Mouse (Mus musculus): ENCODE results near the gene Capzb. TPM values are rescaled to one million over a fixed set of nuclear protein-coding genes. Genes with fewer than 3 reads are reported as not detected.

Capzb gene
- total and polyA plus RNA-seq, 3 experiments: 86.4 to 388 (median 160) TPM

DNA sequence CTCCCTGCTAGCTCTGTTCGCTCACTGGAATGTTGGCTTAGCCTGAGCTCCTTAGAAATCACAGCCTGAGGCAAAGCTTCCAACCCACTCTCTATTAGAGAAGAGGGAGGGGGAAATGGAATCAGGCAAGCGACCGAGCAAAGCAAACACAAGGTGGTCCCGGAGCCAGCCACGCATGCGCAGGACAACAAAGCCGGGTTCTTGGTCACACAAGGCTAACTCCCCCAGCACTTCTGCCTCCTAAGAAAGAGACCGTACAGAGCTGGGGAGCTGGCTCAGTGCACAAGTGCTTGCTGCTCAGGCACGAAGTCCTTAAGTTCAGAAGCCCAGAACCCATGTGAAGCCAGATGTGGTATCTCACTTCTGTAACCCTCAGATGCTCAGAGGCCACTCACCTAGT is 49.7 kb upstream of the Capzb start:
- in situ Hi-C loops (cut with MboI; ENCODE audit: low pct_ligation_motif_present, low pct_unique_long_range_greater_than_20kb, low sequenced_read_pairs): no loop called here
- Histone ChIP-seq H3K79me2 (replicated peaks; ENCODE audit: control insufficient read depth, extremely low read depth, insufficient read depth, poor library complexity, severe bottlenecking) (no peaks in the 10 kb centered on the region), H3K9ac (ENCODE audit: insufficient read depth, low read depth) (no peak overlapping the region), H3K4me3 (replicated peaks in 1 of 3; ENCODE audit: low read depth in 2 of 3, low read length in 2 of 3, poor library complexity in 1 of 3) (no peak overlapping the region), H3K36me3 (replicated peaks in 1 of 2; ENCODE audit: control insufficient read depth in 1 of 2, insufficient read depth in 1 of 2, low read length in 1 of 2) (no peaks in the 10 kb centered on the region), H3K4me1 (ENCODE audit: control insufficient read depth in 1 of 2, insufficient read depth in 2 of 2) (no peaks in the 10 kb centered on the region), H3K27me3 (replicated peaks) (peaks cover 6% of the 10 kb centered on the region), H3K27ac (ENCODE audit: insufficient read depth, low read depth) (no peak overlapping the region), H3K4me2 (ENCODE audit: insufficient read depth, low read depth, poor library complexity, severe bottlenecking) (no peak overlapping the region), H3K9me3 (replicated peaks; ENCODE audit: low read length) (peaks cover 3% of the 10 kb centered on the region)
- DNase-seq (ENCODE audit: extremely low read depth): no peak
- no peak for TF ChIP-seq NELFE (IDR thresholded peaks at IDR 0.05; ENCODE audit: low read depth, low read length)
- TF ChIP-seq POLR2A (IDR thresholded peaks at IDR 0.05; ENCODE audit: low read depth, low read length): no peak
- no peak for TF ChIP-seq ZKSCAN1 (IDR thresholded peaks at IDR 0.05; ENCODE audit: borderline replicate concordance, low read depth, low read length)
- dilution Hi-C loops (cut with MboI; ENCODE audit: extremely low pct_ligation_motif_present, extremely low pct_unique_long_range_greater_than_20kb, low sequenced_read_pairs): no loop called here

DNA sequence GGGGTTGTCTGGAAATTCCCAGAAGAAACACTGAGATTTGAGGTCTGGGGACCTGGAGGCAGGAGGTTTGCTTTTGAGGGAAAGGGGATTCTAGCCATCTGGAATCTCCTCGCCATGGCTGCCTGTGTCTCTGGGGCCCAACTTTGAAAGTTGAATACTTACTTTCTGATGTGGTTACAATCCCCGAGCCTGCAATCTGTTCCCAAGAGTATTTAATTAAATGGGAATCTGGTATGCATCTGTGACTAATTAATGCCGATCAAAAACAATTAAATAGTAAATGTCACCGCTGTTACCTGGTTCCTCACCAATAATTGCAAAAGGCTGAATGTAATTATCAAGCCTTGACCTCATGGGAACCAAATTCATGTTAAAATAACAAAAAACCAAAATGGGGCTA is 48.1 kb upstream of the Capzb start:
- H3K36me3 ChIP-seq (replicated peaks in 1 of 2; ENCODE audit: control insufficient read depth in 1 of 2, insufficient read depth in 1 of 2, low read length in 1 of 2): no peaks in the 10 kb centered on the region
- H3K9ac ChIP-seq (ENCODE audit: insufficient read depth, low read depth): no peak overlapping the region
- no peaks in the 10 kb centered on the region for H3K4me1 ChIP-seq (ENCODE audit: control insufficient read depth in 1 of 2, insufficient read depth in 2 of 2)
- no peak overlapping the region for H3K27ac ChIP-seq (ENCODE audit: insufficient read depth, low read depth)
- peaks cover 13% of the 10 kb centered on the region for H3K27me3 ChIP-seq (replicated peaks)
- H3K4me2 ChIP-seq (ENCODE audit: insufficient read depth, low read depth, poor library complexity, severe bottlenecking): no peak overlapping the region
- DNase-seq (ENCODE audit: extremely low read depth): no peak
- H3K4me3 ChIP-seq (replicated peaks in 1 of 3; ENCODE audit: low read depth in 2 of 3, low read length in 2 of 3, poor library complexity in 1 of 3): no peak overlapping the region
- dilution Hi-C loops (cut with MboI; ENCODE audit: extremely low pct_ligation_motif_present, extremely low pct_unique_long_range_greater_than_20kb, low sequenced_read_pairs) (no loop called here), in situ Hi-C loops (cut with MboI; ENCODE audit: low pct_ligation_motif_present, low pct_unique_long_range_greater_than_20kb, low sequenced_read_pairs) (no loop called here)
- H3K9me3 ChIP-seq (replicated peaks; ENCODE audit: low read length): peaks cover 14% of the 10 kb centered on the region
- no peaks in the 10 kb centered on the region for H3K79me2 ChIP-seq (replicated peaks; ENCODE audit: control insufficient read depth, extremely low read depth, insufficient read depth, poor library complexity, severe bottlenecking)
- TF ChIP-seq CHD1 (IDR thresholded peaks at IDR 0.05; ENCODE audit: low read depth, low read length) (no peak), TCF12 (IDR thresholded peaks at IDR 0.05; ENCODE audit: low read depth, low read length) (no peak), MXI1 (IDR thresholded peaks at IDR 0.05; ENCODE audit: low read depth, low read length) (no peak), USF2 (conservative IDR thresholded peaks at IDR 0.05; ENCODE audit: low read depth, low read length) (no peak), MEF2A (IDR thresholded peaks at IDR 0.05; ENCODE audit: borderline replicate concordance, low read depth, low read length) (no peak), SIN3A (IDR thresholded peaks at IDR 0.05; ENCODE audit: low read length) (no peak), POLR2AphosphoS2 (IDR thresholded peaks at IDR 0.05; ENCODE audit: low read depth, low read length) (no peak), E2F4 (IDR thresholded peaks at IDR 0.05; ENCODE audit: insufficient replicate concordance, low read depth, low read length) (no peak), ZMIZ1 (IDR thresholded peaks at IDR 0.05; ENCODE audit: low read depth, low read length) (no peak), BHLHE40 (IDR thresholded peaks at IDR 0.05; ENCODE audit: low read depth, low read length) (no peak), NELFE (IDR thresholded peaks at IDR 0.05; ENCODE audit: low read depth, low read length) (no peak), MYC (IDR thresholded peaks at IDR 0.05; ENCODE audit: low read depth, low read length) (no peak), USF1 (IDR thresholded peaks at IDR 0.05; ENCODE audit: low read depth, low read length) (no peak), KAT2A (IDR thresholded peaks at IDR 0.05; ENCODE audit: insufficient replicate concordance, low read length) (no peak), IRF4 (IDR thresholded peaks at IDR 0.05; ENCODE audit: low read depth, low read length) (no peak), GABPA (IDR thresholded peaks at IDR 0.05; ENCODE audit: insufficient replicate concordance, low read depth, low read length) (no peak), RCOR1 (conservative IDR thresholded peaks at IDR 0.05; ENCODE audit: low read depth, low read length) (no peak), TBP (conservative IDR thresholded peaks at IDR 0.05; ENCODE audit: low read depth, low read length) (no peak), MAFK (IDR thresholded peaks at IDR 0.05; ENCODE audit: insufficient replicate concordance, low read length) (no peak)
